Mouse (Mus musculus) layer of hippocampus, adult 9-10 months (tissue): ENCODE measurements around the gene Cux1.

Source experiments
- DNase-seq: peaks from one replicate; pipeline ENCODE4 v3.0.0; 2022; ENCODE audit warnings: low spot score

Cux1 gene

GRCm38 (mm10) chr5:136567176-136568025 is at the start of gene Cux1:
TSS of gene Cux1 (minus strand) at chr5:136567490.
- peak; percentile 43 for DNase-seq

GRCm38 (mm10) chr5:136612391-136612790 is 45.1 kb upstream of the Cux1 start:
- no peak for DNase-seq

- DNase-seq, result no peak
Observed at GRCm38 (mm10) chr5:136608814-136609434, 41.6 kb upstream of the Cux1 start.

- DNase-seq, result no peak
Observed at GRCm38 (mm10) chr5:136605144-136605543, 37.9 kb upstream of the Cux1 start.

- DNase-seq, result peak; percentile 68
Observed at GRCm38 (mm10) chr5:136603176-136603964, 36.1 kb upstream of the Cux1 start.

GRCm38 (mm10) chr5:136600511-136600910 is 33.2 kb upstream of the Cux1 start:
- DNase-seq, result no peak

DNA sequence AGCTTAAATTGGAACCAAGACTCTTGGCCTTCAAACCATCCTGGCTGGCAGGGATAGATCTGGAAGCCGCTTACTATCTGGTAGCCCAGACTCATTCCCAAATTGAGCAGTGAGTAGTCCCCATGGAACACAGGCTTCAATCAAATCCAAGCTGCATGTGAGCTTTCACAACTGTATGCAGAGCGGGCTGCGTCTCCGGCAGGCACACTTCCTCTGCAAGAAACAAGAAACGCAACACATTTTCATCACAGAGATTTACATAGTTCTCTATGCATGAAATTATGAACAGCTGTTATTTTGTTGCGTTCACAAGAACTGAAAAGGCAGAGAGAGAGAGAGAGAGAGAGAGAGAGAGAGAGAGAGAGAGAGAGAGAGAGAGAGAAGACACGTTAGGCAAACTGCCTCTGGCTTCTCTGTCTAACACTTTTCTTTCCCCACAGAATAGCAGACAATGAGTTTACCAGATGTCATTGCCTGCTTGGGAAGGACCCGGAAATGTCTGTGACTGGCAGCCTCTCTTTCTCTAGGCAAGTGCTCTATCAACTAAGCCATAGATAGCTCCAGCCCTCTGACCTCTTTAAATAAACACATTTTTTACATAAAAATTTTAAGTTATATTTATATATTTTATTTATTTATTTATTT is 27.7 kb upstream of the Cux1 start:
- no peak for DNase-seq

DNA sequence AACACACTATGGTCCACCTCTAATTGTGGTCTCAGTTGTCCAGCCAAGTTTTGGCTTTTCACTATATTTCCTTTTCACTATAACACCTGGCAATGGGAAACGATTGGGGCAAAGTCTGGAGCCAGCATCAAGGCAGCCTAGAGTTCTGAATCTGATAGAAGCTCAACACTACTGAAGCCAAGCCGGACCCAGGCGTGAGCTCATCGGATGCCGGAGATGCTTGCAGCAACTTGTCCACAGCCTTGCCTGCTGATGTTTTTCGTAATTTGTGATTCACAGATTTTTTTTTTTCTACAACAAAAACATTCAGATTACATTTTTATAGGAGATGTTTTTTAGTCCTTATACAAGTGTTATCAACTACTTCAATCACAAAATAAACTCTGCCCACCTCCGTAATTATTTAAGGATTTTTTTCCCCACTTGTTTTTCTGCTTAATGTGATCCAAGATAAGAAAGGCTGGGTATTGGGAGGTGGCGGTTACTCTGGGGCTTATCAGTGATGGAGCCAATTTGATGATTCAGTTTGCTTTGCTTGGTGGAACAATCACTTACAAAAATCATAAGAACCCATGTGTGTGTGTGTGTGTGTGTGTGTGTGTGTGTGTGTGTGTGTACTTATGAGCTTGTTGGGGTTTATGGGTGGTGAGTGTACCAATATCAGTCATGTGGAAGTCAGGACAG is 24.7 kb upstream of the Cux1 start:
- no peak for DNase-seq

DNA sequence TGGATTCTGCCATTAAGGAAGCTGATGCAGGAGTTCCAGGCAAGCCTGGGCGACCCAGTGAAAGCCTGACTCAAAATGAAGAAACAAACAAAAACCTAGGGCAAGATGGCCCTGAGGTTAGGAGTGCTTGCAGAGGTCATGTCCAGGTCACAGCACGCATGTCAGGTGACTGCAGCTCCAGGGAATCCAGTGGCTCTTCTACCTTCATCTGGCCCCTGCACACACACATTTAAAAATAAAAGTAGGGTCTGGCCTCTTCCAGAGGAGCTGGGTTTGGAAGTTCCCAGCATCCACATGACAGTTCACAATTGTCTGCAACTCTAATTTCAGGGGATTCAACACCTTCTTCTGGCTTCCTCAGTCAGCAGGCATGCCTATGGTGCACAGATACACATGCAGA is 21.7 kb upstream of the Cux1 start:
- DNase-seq, result no peak

- no peak for DNase-seq
Observed at GRCm38 (mm10) chr5:136588471-136588870, 21.2 kb upstream of the Cux1 start.

GRCm38 (mm10) chr5:136584676-136585285 is 17.5 kb upstream of the Cux1 start:
- no peak for DNase-seq

- no peak for DNase-seq
Observed at GRCm38 (mm10) chr5:136583666-136584464, 16.6 kb upstream of the Cux1 start.

DNA sequence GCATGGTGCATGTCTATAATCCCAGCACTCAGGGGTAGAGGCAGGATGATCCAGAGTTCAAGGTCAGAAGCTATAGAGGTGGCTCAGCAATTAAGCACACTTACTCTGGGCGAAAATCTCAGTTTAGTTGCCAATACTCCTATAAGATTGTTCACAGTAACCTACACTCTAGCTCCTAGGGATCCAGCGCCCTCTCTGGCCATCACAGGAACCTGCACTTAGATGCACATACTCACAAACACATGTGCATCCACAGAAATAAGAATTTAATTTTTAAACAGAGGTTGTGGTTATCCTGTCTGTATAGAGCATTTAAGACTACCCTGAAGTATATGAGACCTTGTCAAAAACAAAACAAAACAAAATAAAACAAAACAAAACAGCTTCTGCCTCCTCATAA is 16.0 kb upstream of the Cux1 start:
- DNase-seq, result no peak

DNA sequence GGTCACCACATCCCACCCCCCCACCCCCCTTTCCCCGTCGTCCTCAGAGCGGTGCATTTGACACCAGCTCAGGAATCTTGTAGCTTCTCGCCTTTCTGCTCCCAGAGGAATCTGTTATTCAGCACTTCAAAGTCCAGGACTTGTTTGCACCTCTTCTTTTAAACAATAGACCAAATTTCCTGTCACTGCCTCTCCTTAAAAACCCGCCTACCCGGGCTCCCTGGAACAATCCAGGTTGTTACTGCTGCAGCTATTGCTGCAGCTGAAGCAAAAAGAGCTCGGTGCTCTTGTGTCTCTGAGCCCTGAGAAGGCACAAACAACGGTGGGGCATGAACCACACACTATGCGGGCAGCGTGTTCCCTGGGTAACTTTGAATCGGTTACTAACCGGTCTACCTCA is 14.9 kb upstream of the Cux1 start:
- DNase-seq, result no peak

- no peak for DNase-seq
Observed at GRCm38 (mm10) chr5:136581625-136582024, 14.3 kb upstream of the Cux1 start.

DNA sequence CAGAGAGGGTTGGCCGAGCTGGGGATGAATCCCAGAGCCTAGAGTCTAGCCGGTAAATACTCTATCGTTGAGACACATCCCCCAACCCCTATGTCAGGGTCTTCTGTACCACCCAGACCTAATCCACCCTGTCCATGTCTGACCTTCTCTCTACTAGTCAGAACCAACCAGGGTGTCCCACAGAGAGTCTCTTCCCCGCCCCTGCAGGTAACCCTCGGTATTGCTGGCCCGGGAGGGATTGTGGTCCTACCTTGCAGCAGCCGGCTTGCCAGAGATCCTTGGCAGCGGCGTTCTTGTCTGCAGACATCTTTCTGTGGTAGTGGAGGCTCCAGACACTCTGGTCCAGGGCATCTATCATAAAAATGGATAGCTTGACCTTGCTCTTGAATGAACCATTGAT is 13.9 kb upstream of the Cux1 start:
- no peak for DNase-seq

GRCm38 (mm10) chr5:136578201-136578600 is 10.9 kb upstream of the Cux1 start:
- DNase-seq, result no peak

GRCm38 (mm10) chr5:136570171-136570570 is 2.9 kb upstream of the Cux1 start:
- no peak for DNase-seq

DNA sequence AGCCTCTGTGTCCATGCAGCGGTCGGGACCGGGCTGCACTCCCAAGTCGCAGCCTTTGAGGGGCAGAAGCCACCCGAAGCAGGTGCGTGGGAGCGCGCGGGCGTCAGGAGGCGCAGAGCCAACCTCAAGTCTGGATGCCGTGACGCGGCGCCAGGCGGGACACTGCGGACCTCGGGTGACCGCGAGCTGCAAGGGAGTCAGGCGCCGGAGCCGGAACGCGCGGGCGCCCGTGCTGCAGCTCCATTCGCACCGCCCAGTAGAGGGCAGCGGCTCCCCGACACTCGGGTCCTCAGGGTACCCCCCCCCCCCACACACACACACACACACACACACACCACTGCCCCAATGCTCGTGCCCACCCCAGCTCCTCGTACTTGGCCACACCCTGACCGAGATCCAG is 1.5 kb upstream of the Cux1 start:
- DNase-seq, result no peak

DNA sequence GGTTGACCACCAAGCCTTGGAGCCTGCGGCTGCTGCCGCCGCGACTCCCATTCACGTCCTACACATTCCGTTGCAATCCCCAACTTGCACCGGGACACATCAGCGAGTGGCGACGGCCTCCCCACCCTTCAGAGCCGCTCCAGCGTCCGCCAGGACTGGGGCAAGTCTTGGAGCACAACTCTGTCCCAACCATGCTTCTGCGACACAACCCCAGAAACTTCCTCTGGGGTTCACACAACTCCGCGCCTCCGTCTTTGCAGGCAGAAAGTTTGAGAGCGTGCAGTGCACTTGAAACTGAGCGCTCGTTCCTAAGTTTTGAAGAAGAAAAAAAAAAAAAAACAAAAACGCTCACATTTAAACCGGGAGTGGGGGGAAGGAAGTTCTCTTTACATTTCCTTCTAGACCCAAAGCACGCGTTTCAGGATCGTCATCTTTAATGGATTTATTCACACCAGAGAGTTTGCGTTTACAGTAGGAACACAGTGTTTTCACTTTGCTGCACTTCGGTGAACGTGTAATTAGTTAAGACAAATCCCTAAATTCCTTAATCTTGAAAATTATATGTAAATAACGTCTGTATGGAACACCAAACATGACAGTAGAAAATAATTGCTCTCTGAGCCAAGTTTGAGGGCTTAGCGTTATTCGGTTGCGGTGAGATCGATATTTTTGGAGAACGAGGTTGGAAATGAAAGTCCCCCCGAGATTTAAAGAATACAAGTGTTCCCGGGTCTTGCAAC is 906 bp upstream of the Cux1 start:
- DNase-seq, result no peak
